Mouse (Mus musculus): ENCODE results near the gene Frmd5. TPM values are rescaled to one million over a fixed set of nuclear protein-coding genes. Genes with fewer than 3 reads are reported as not detected.

Gene Frmd5
- polyA plus RNA-seq, 1 experiment from 2014 or later: 2.5 TPM

- no peaks in the 10 kb centered on the region for H3K9me3 ChIP-seq
- no peak overlapping the region for H3K4me2 ChIP-seq (replicated peaks)
- WGBS: 89% methylated on average over 3 of the region's 3 CpGs
- peaks cover 11% of the 10 kb centered on the region for H3K27me3 ChIP-seq (replicated peaks)
- ATAC-seq: no peak
- H3K36me3 ChIP-seq: no peaks in the 10 kb centered on the region
- H3K4me1 ChIP-seq (replicated peaks): peaks cover 13% of the 10 kb centered on the region; the same call in 1 of the 2 replicates
- H3K4me3 ChIP-seq (replicated peaks): no peak overlapping the region
- no peak overlapping the region for H3K27ac ChIP-seq
- no peak overlapping the region for H3K9ac ChIP-seq
Measured at GRCm38 (mm10) chr2:121809126-121809525, 2.2 kb upstream of the Frmd5 start.

GRCm38 (mm10) chr2:121806171-121806943, 530 bp downstream of the Frmd5 start:
- under 1% methylated on average over 82 of the region's 90 CpGs for WGBS
- Histone ChIP-seq H3K4me2 (replicated peaks) (peak overlapping the region; percentile 91), H3K27me3 (replicated peaks) (peaks cover 11% of the 10 kb centered on the region), H3K9me3 (no peaks in the 10 kb centered on the region), H3K27ac (peak overlapping the region; percentile 48), H3K9ac (peak overlapping the region; percentile 50), H3K4me1 (replicated peaks) (peaks cover 13% of the 10 kb centered on the region; the same call in 1 of the 2 replicates), H3K4me3 (replicated peaks) (peak overlapping the region; percentile 74), H3K36me3 (no peaks in the 10 kb centered on the region)
- ATAC-seq: peak; percentile 90

GRCm38 (mm10) chr2:121799051-121799450, 7.8 kb downstream of the Frmd5 start:
- WGBS: 83% methylated on average over 7 of the region's 7 CpGs
- Histone ChIP-seq H3K9ac (no peak overlapping the region), H3K27ac (no peak overlapping the region), H3K4me1 (replicated peaks) (no peaks in the 10 kb centered on the region), H3K9me3 (no peaks in the 10 kb centered on the region), H3K36me3 (no peaks in the 10 kb centered on the region), H3K4me3 (replicated peaks) (no peak overlapping the region), H3K27me3 (replicated peaks) (no peaks in the 10 kb centered on the region), H3K4me2 (replicated peaks) (no peak overlapping the region)
- no peak for ATAC-seq

- no peak overlapping the region for H3K9ac ChIP-seq
- no peak overlapping the region for H3K27ac ChIP-seq
- H3K36me3 ChIP-seq: no peaks in the 10 kb centered on the region
- no peak overlapping the region for H3K4me3 ChIP-seq (replicated peaks)
- H3K9me3 ChIP-seq: no peaks in the 10 kb centered on the region
- 87% methylated on average over 6 of the region's 6 CpGs for WGBS
- ATAC-seq: no peak
- no peak overlapping the region for H3K4me2 ChIP-seq (replicated peaks)
- H3K27me3 ChIP-seq (replicated peaks): no peaks in the 10 kb centered on the region
- no peaks in the 10 kb centered on the region for H3K4me1 ChIP-seq (replicated peaks)
Measured at GRCm38 (mm10) chr2:121795995-121796394, 10.9 kb downstream of the Frmd5 start.

GRCm38 (mm10) chr2:121789777-121790176, 17.1 kb downstream of the Frmd5 start:
- H3K27me3 ChIP-seq (replicated peaks): no peaks in the 10 kb centered on the region
- H3K4me1 ChIP-seq (replicated peaks): no peaks in the 10 kb centered on the region
- H3K27ac ChIP-seq: no peak overlapping the region
- no peaks in the 10 kb centered on the region for H3K36me3 ChIP-seq
- no peak overlapping the region for H3K4me3 ChIP-seq (replicated peaks)
- no peaks in the 10 kb centered on the region for H3K9me3 ChIP-seq
- no peak overlapping the region for H3K4me2 ChIP-seq (replicated peaks)
- no peak overlapping the region for H3K9ac ChIP-seq
- no peak for ATAC-seq

GRCm38 (mm10) chr2:121788415-121788814, 18.5 kb downstream of the Frmd5 start:
- ATAC-seq: no peak

GRCm38 (mm10) chr2:121787767-121788166, 19.1 kb downstream of the Frmd5 start:
- Histone ChIP-seq H3K36me3 (no peaks in the 10 kb centered on the region), H3K4me3 (replicated peaks) (no peak overlapping the region), H3K9me3 (no peaks in the 10 kb centered on the region), H3K27ac (no peak overlapping the region), H3K9ac (no peak overlapping the region), H3K4me1 (replicated peaks) (no peaks in the 10 kb centered on the region), H3K4me2 (replicated peaks) (peak overlapping the region; percentile 24), H3K27me3 (replicated peaks) (no peaks in the 10 kb centered on the region)
- peak; percentile 82 for ATAC-seq
- WGBS: 46% methylated on average over 13 of the region's 13 CpGs

More at GRCm38 (mm10) chr2:121788415-121788814, 18.5 kb downstream of the Frmd5 start:
- Histone ChIP-seq H3K9ac (no peak overlapping the region), H3K27me3 (replicated peaks) (no peaks in the 10 kb centered on the region), H3K4me2 (replicated peaks) (no peak overlapping the region), H3K9me3 (no peaks in the 10 kb centered on the region), H3K36me3 (no peaks in the 10 kb centered on the region), H3K27ac (no peak overlapping the region), H3K4me3 (replicated peaks) (no peak overlapping the region), H3K4me1 (replicated peaks) (no peaks in the 10 kb centered on the region)
- WGBS: 87% methylated on average over 2 of the region's 2 CpGs

- 29% methylated on average over 7 of the region's 7 CpGs for WGBS
- Histone ChIP-seq H3K27ac (no peak overlapping the region), H3K9ac (no peak overlapping the region), H3K4me2 (replicated peaks) (0 out of 2 replicates have a peak overlapping the region, but pooled peaks have one; percentile 24), H3K36me3 (no peaks in the 10 kb centered on the region), H3K4me1 (replicated peaks) (no peaks in the 10 kb centered on the region), H3K9me3 (no peaks in the 10 kb centered on the region), H3K4me3 (replicated peaks) (no peak overlapping the region), H3K27me3 (replicated peaks) (no peaks in the 10 kb centered on the region)
- ATAC-seq: no peak
Measured at GRCm38 (mm10) chr2:121787271-121787670, 19.6 kb downstream of the Frmd5 start.

GRCm38 (mm10) chr2:121776219-121776618, 30.7 kb downstream of the Frmd5 start:
- Histone ChIP-seq H3K27ac (no peak overlapping the region), H3K36me3 (no peaks in the 10 kb centered on the region), H3K9me3 (no peaks in the 10 kb centered on the region), H3K4me1 (replicated peaks) (no peaks in the 10 kb centered on the region), H3K4me3 (replicated peaks) (no peak overlapping the region), H3K9ac (no peak overlapping the region), H3K27me3 (replicated peaks) (no peaks in the 10 kb centered on the region), H3K4me2 (replicated peaks) (no peak overlapping the region)
- no peak for ATAC-seq
- 77% methylated on average over 7 of the region's 7 CpGs for WGBS

- no peaks in the 10 kb centered on the region for H3K4me1 ChIP-seq (replicated peaks)
- H3K27ac ChIP-seq: no peak overlapping the region
- ATAC-seq: no peak
- no peak overlapping the region for H3K4me3 ChIP-seq (replicated peaks)
- WGBS: 86% methylated on average over 5 of the region's 5 CpGs
- H3K36me3 ChIP-seq: no peaks in the 10 kb centered on the region
- H3K9ac ChIP-seq: no peak overlapping the region
- no peaks in the 10 kb centered on the region for H3K9me3 ChIP-seq
- H3K4me2 ChIP-seq (replicated peaks): no peak overlapping the region
- no peaks in the 10 kb centered on the region for H3K27me3 ChIP-seq (replicated peaks)
Measured at GRCm38 (mm10) chr2:121764851-121765250, 42.0 kb downstream of the Frmd5 start.

GRCm38 (mm10) chr2:121761861-121762260, 45.0 kb downstream of the Frmd5 start:
- no peak for ATAC-seq
- WGBS: 91% methylated on average over 5 of the region's 5 CpGs
- Histone ChIP-seq H3K27me3 (replicated peaks) (no peaks in the 10 kb centered on the region), H3K27ac (no peak overlapping the region), H3K4me2 (replicated peaks) (no peak overlapping the region), H3K4me3 (replicated peaks) (no peak overlapping the region), H3K9ac (no peak overlapping the region), H3K4me1 (replicated peaks) (no peaks in the 10 kb centered on the region), H3K36me3 (no peaks in the 10 kb centered on the region), H3K9me3 (no peaks in the 10 kb centered on the region)

- Histone ChIP-seq H3K4me1 (replicated peaks) (no peaks in the 10 kb centered on the region), H3K27me3 (replicated peaks) (no peaks in the 10 kb centered on the region), H3K27ac (no peak overlapping the region), H3K4me2 (replicated peaks) (no peak overlapping the region), H3K9me3 (no peaks in the 10 kb centered on the region), H3K4me3 (replicated peaks) (no peak overlapping the region), H3K36me3 (no peaks in the 10 kb centered on the region), H3K9ac (no peak overlapping the region)
- ATAC-seq: no peak
- WGBS: 83% methylated on average over 11 of the region's 11 CpGs
Measured at GRCm38 (mm10) chr2:121761281-121761795, 45.5 kb downstream of the Frmd5 start.

- Histone ChIP-seq H3K27ac (no peak overlapping the region), H3K27me3 (replicated peaks) (no peaks in the 10 kb centered on the region), H3K4me3 (replicated peaks) (no peak overlapping the region), H3K4me2 (replicated peaks) (no peak overlapping the region), H3K9ac (no peak overlapping the region), H3K4me1 (replicated peaks) (no peaks in the 10 kb centered on the region), H3K36me3 (no peaks in the 10 kb centered on the region), H3K9me3 (no peaks in the 10 kb centered on the region)
- 81% methylated on average over 9 of the region's 9 CpGs for WGBS
- no peak for ATAC-seq
Measured at GRCm38 (mm10) chr2:121760646-121761045, 46.2 kb downstream of the Frmd5 start.

Data from intestine, embryonic 15.5 days (tissue).